Mouse (Mus musculus) small intestine, adult 2 months (tissue): ENCODE measurements around the gene Rfwd3. TPM values are rescaled to one million over a fixed set of nuclear protein-coding genes. Genes with fewer than 3 reads are reported as not detected.

ENCODE experiments used
- H3K27ac ChIP-seq: fragments of 200-500 bp; 2 replicates; pipeline ENCODE4 v1.5.1; 2012; ENCODE audit warnings: low read depth, low read length, control low read depth, inconsistent platforms; ENCODE audit not compliant: insufficient read depth
- H3K27me3 ChIP-seq: fragments of 200-500 bp; 2 replicates; pipeline ENCODE4 v1.6.1; 2012; ENCODE audit warnings: mild to moderate bottlenecking, moderate library complexity, low read length, inconsistent platforms; ENCODE audit not compliant: control insufficient read depth, insufficient read depth
- H3K36me3 ChIP-seq: fragments of 200-500 bp; 2 replicates; pipeline ENCODE4 v1.6.1; 2012; ENCODE audit warnings: mild to moderate bottlenecking, low read length, control low read depth, inconsistent platforms; ENCODE audit not compliant: control insufficient read depth, insufficient read depth
- H3K4me1 ChIP-seq: fragments of 200-500 bp; 2 replicates; pipeline ENCODE4 v1.6.1; 2012; ENCODE audit warnings: low read length, inconsistent platforms, mixed read lengths; ENCODE audit not compliant: control insufficient read depth, insufficient read depth, insufficient read length
- H3K4me3 ChIP-seq: fragments of 200-500 bp; 2 replicates; pipeline ENCODE4 v1.5.1; 2012; ENCODE audit warnings: low read depth, mild to moderate bottlenecking, control low read depth, inconsistent platforms, low read length, moderate library complexity
- CTCF ChIP-seq: fragments of 200-500 bp; IDR thresholded peaks from 2 replicates; pipeline ENCODE4 v1.5.1; 2012; ENCODE audit warnings: low read depth, mild to moderate bottlenecking, control low read depth, inconsistent platforms, low read length, moderate library complexity, mixed read lengths; ENCODE audit not compliant: insufficient replicate concordance, insufficient read length; ENCODE audit errors: extremely low read depth
- POLR2A ChIP-seq: fragments of 200-500 bp; IDR thresholded peaks from 2 replicates; pipeline ENCODE4 v1.6.1; 2012; ENCODE audit warnings: low read depth, mild to moderate bottlenecking, control low read depth, inconsistent platforms, low read length, moderate library complexity
- WGBS: fragments of 180-500 bp; shearing (Covaris S2); methylation state at CpG from one replicate; pipeline ENCODE4 v1.1.7; 2018; 5-methylcytosine and 5-hydroxymethylcytosine counted together
- polyA plus RNA-seq: library from polyadenylated mRNA; depleted of rRNA; stranded (reverse); fragments of >200 nt; gene quantifications from 2 replicates; pipeline ENCODE4 v1.2.3, GENCODE M21; 2012; rRNA removed

The Rfwd3 gene
- 4.5 and 9.1 TPM in 2 replicates for polyA plus RNA-seq

DNA sequence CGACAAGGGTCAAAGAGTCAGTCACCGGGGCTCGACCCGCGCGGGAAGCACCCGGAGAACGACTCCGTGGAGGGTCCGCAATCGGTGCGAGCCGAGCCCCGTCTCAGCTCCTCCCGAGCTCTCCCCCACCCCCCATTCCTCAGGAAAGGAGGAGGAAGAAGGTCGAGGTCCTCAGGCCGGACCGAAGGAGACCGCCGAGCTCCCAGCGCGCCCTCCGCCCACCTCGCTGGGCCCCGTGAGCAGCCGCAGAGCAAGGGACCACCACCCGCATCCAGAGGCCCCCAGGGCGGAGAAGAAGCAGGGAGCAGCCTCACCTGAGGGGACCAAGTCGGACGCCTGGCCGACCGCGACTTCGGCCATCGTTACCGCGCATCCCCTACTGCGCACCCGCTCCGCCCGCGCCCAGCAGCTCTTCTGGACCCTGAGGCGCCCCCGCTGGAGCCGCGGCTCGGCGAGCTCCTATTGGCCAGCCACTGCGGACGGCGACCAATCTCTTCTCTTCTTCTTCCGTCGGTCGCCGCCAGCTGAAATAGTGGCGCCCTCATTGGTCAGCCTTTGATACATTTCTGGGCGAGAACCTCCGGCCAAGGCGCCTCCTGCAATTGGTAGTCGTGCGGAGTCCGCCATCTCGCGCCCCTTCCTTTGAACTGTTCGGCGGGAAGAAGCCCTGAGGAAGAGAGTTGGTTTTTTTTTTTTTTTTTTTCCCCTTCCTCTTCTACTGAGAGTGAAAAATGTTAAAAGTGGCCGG lies at the start of gene Rfwd3:
Rfwd3 (minus strand) TSS at position 402 of the 748 bp plus-strand sequence.
- no peaks in the 10 kb centered on the region for H3K4me1 ChIP-seq
- peaks cover 6% of the 10 kb centered on the region for H3K36me3 ChIP-seq
- under 1% methylated on average over 67 of the region's 67 CpGs for WGBS
- no peaks in the 10 kb centered on the region for H3K27me3 ChIP-seq
- TF ChIP-seq CTCF (no peak), POLR2A (peak; percentile 74; the same call in 1 of the 2 replicates)
- peak within 1 kb of the TSS; percentile 88 for H3K27ac ChIP-seq
- H3K4me3 ChIP-seq = peak within 1 kb of the TSS; percentile 98

- TF ChIP-seq CTCF (peak; percentile 96), POLR2A (no peak)
- no peaks in the 10 kb centered on the region for H3K4me1 ChIP-seq
- H3K27ac ChIP-seq = no peak overlapping the region
- no peak overlapping the region for H3K4me3 ChIP-seq
- H3K36me3 ChIP-seq = no peaks in the 10 kb centered on the region
- WGBS = 3% methylated on average over 5 of the region's 5 CpGs
- H3K27me3 ChIP-seq = no peaks in the 10 kb centered on the region
Measured at GRCm38 (mm10) chr8:111343225-111343624, 43.2 kb upstream of the Rfwd3 start.

DNA sequence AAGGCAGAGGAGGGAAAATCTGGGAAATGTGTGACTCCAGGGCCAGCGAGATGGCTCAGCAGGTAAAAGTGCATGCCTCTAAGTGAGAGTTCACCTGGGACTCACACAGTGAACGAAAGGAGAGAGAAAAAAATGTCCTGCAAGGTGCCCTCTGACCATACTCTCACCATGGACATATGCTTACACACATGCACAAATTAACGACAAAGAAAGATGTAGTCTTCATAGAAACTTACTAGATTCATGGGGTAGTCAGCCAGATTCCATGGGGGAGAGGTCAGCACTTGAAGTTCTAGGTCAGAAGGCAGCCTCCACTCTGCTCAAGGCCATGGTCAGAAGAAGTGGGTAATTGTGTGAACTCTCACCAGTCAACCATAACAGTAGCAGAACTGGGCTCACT lies 40.2 kb upstream of the Rfwd3 start:
- 81% methylated on average over 3 of the region's 3 CpGs for WGBS
- TF ChIP-seq POLR2A (no peak), CTCF (no peak)

DNA sequence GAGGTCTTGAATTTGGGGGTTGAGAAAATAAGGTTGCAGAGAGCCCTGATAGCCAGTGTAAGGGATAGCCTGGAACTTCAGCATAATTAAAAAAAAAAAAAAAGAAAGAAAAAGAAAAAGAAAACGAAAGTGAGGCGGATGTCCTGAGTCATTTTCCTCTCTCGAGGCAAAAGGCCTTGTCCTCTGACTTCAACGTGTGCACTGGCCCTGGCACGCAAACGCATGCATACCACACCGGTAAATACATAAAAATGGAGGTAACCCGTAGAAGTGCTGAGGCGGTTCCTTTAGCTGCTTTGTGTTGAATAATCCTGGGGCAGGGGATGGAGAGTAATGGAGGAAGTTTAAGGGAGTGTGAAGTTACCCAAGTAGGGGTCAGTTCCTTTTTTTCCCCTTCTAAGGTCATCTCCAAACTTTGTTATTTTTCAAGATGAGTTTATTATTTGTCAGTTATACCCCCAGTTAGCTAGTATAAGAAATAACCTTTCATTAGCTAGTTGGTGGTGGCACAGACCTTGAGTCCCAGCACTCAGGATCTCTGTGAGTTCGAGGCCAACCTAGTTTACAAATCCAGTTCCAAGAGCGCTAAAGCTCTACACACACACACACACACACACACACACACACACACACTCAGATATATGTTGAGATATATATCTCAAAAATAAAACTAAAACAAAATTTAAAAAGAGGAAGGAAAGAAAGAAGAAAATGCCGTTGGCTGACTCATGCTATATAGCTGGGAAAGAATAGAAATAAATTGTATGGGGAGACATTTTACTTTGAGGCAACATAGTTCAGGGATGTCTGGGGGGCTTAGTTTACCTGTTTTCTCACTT lies 38.6 kb upstream of the Rfwd3 start:
- H3K27me3 ChIP-seq = no peaks in the 10 kb centered on the region
- H3K4me1 ChIP-seq = no peaks in the 10 kb centered on the region
- WGBS = 29% methylated on average over 12 of the region's 12 CpGs
- H3K36me3 ChIP-seq = peaks cover 1% of the 10 kb centered on the region; the same call in 1 of the 2 replicates
- no peak for TF ChIP-seq CTCF
- no peak for TF ChIP-seq POLR2A
- H3K4me3 ChIP-seq = peak overlapping the region; percentile 97
- peak overlapping the region; percentile 92 for H3K27ac ChIP-seq

More for the DNA sequence above, 40.2 kb upstream of the Rfwd3 start:
- Histone ChIP-seq H3K4me3 (no peak overlapping the region), H3K27me3 (no peaks in the 10 kb centered on the region), H3K27ac (no peak overlapping the region), H3K4me1 (no peaks in the 10 kb centered on the region), H3K36me3 (no peaks in the 10 kb centered on the region)

- Histone ChIP-seq H3K4me3 (peak within 1 kb of the TSS; percentile 97), H3K36me3 (peaks cover 7% of the 10 kb centered on the region), H3K27ac (peak within 1 kb of the TSS; percentile 92), H3K27me3 (no peaks in the 10 kb centered on the region), H3K4me1 (no peaks in the 10 kb centered on the region)
- under 1% methylated on average over 29 of the region's 29 CpGs for WGBS
- TF ChIP-seq CTCF (no peak), POLR2A (no peak)
Measured at GRCm38 (mm10) chr8:111337890-111338347, 37.9 kb upstream of the Rfwd3 start, which contains the start of gene Mlkl. Gene Mlkl (minus strand): TSS chr8:111338177.

DNA sequence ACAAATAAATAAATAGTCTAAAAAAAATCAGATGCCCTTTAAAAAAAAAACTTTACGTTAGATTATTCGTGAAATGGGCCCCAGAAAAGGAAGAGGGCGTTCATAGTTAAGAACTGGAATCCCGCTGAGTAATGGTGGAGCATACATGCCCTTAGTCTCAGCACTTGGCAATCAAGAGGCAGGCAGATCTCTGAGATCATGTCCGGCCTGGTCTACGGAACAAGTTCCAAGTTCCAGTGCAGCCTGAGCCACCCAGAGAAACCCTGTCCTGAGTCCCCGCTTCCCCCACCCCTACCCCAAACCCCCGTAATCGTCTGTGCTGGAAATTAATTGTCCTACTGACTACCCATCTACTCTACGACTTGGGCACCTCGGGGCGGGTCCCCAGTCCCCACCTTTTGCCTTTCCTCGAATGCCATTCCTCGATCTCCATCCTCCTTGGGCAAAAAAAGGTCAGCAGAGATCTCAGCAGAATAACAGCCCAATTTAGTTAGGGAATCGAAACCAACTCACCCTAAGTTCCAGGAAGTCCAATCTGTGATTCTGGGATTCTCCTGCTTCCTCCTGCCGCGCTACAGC lies 37.4 kb upstream of the Rfwd3 start:
- Histone ChIP-seq H3K27ac (peak overlapping the region; percentile 92), H3K27me3 (no peaks in the 10 kb centered on the region), H3K4me3 (peak overlapping the region; percentile 97), H3K4me1 (no peaks in the 10 kb centered on the region), H3K36me3 (peaks cover 11% of the 10 kb centered on the region)
- 13% methylated on average over 17 of the region's 17 CpGs for WGBS
- TF ChIP-seq CTCF (no peak), POLR2A (no peak)
